Mouse (Mus musculus) kidney, postnatal 0 days (tissue): Measurements from ENCODE around the gene Cstf1. TPM values are rescaled to one million over a fixed set of nuclear protein-coding genes. Genes with fewer than 3 reads are reported as not detected.

Experiments used
- ATAC-seq: fragments of 200-750 bp; cut with Nextera tagmentation; replicated peaks from 2 replicates; pipeline ENCODE4 v1.8.0; 2017; ENCODE audit warnings: low read depth, moderate number of reproducible peaks, moderate TSS enrichment, moderate library complexity; ENCODE audit not compliant: low FRiP score
- DNase-seq: peaks from one replicate; pipeline ENCODE4 v3.0.0-alpha.2; 2016; ENCODE audit warnings: low spot score
- H3K27ac ChIP-seq: fragments of 300-500 bp; sonication (generic); 2 replicates; pipeline ENCODE4 v1.5.1; 2014; ENCODE audit warnings: mild to moderate bottlenecking
- H3K27me3 ChIP-seq: fragments of 300-500 bp; sonication (generic); 2 replicates; pipeline ENCODE4 v1.6.1; 2014; ENCODE audit warnings: low read length, mixed read lengths; ENCODE audit not compliant: insufficient read depth
- H3K36me3 ChIP-seq: fragments of 300-500 bp; sonication (generic); 2 replicates; pipeline ENCODE4 v1.6.1; 2014; ENCODE audit warnings: low read length, mixed read lengths; ENCODE audit not compliant: insufficient read depth
- H3K4me1 ChIP-seq: fragments of 300-500 bp; sonication (generic); replicated peaks from 2 replicates; pipeline ENCODE4 v1.6.1; 2014; ENCODE audit warnings: antibody characterized with exemption, low read length, mixed read lengths; ENCODE audit not compliant: insufficient read depth
- H3K4me2 ChIP-seq: fragments of 300-500 bp; sonication (generic); 2 replicates; pipeline ENCODE4 v1.6.1; 2014; ENCODE audit warnings: mild to moderate bottlenecking, low read length, moderate library complexity, mixed read lengths
- H3K4me3 ChIP-seq: fragments of 300-500 bp; sonication (generic); replicated peaks from 2 replicates; pipeline ENCODE4 v1.5.1; 2014; ENCODE audit warnings: low read depth, low read length
- H3K9ac ChIP-seq: fragments of 300-500 bp; sonication (generic); 2 replicates; pipeline ENCODE4 v1.6.1; 2014; ENCODE audit warnings: low read depth, low read length
- H3K9me3 ChIP-seq: fragments of 300-500 bp; sonication (generic); replicated peaks from 2 replicates; pipeline ENCODE4 v1.6.1; 2016; ENCODE audit warnings: low read length, inconsistent platforms, mixed read lengths
- CTCF ChIP-seq: IDR thresholded peaks from 2 replicates; pipeline ENCODE4 v1.5.1; 2016; ENCODE audit warnings: antibody characterized with exemption, low read depth, mild to moderate bottlenecking, moderate library complexity
- WGBS: fragments of 180-500 bp; shearing (Covaris S2); extraction: QIAGEN DNeasy Blood & Tissue Kit; methylation state at CpG from one replicate; pipeline ENCODE4 v1.1.7; 2014; 5-methylcytosine and 5-hydroxymethylcytosine counted together
- polyA plus RNA-seq: library from polyadenylated mRNA; unstranded; fragments of >200 nt; fragmentation: Nextera tagmentation; extraction: Ambion mirVana; gene quantifications from 2 replicates; pipeline ENCODE4 v1.2.1, GENCODE M21; 2015

The Cstf1 gene
- polyA plus RNA-seq, 1 experiment from 2014 or later: 32.4 TPM

- Histone ChIP-seq H3K4me1 (peaks cover 7% of the 10 kb centered on the region), H3K9me3 (no peaks in the 10 kb centered on the region), H3K4me2 (no peak overlapping the region), H3K4me3 (no peak overlapping the region), H3K9ac (no peak overlapping the region), H3K27me3 (no peaks in the 10 kb centered on the region), H3K27ac (no peak overlapping the region), H3K36me3 (no peaks in the 10 kb centered on the region)
- ATAC-seq: no peak
- DNase-seq: no peak
- TF ChIP-seq CTCF: no peak
- 74% methylated on average over 11 of the region's 11 CpGs for WGBS
These were observed 40.6 kb downstream of the Cstf1 start for GRCm38 (mm10) chr2:172411091-172411490.

GRCm38 (mm10) chr2:172412454-172412853, 42.0 kb downstream of the Cstf1 start:
- Histone ChIP-seq H3K36me3 (no peaks in the 10 kb centered on the region), H3K27ac (0 out of 2 replicates have a peak overlapping the region, but pooled peaks have one; percentile 27), H3K9ac (no peak overlapping the region), H3K4me2 (peak overlapping the region; percentile 41), H3K9me3 (no peaks in the 10 kb centered on the region), H3K4me1 (peaks cover 7% of the 10 kb centered on the region), H3K4me3 (0 out of 2 replicates have a peak overlapping the region, but pooled peaks have one; percentile 5), H3K27me3 (no peaks in the 10 kb centered on the region)
- TF ChIP-seq CTCF: no peak
- peak; percentile 65 for ATAC-seq
- 4% methylated on average over 9 of the region's 9 CpGs for WGBS
- peak; percentile 74 for DNase-seq

GRCm38 (mm10) chr2:172413273-172413672, 42.8 kb downstream of the Cstf1 start:
- H3K4me3 ChIP-seq: no peak overlapping the region
- H3K4me2 ChIP-seq: no peak overlapping the region
- no peak for TF ChIP-seq CTCF
- 12% methylated on average over 4 of the region's 4 CpGs for whole genome bisulfite sequencing
- H3K27me3 ChIP-seq: no peaks in the 10 kb centered on the region
- no peaks in the 10 kb centered on the region for H3K36me3 ChIP-seq
- ATAC-seq: peak; percentile 40
- H3K4me1 ChIP-seq: peaks cover 7% of the 10 kb centered on the region
- peak overlapping the region; percentile 55; the same call in 1 of the 2 replicates for H3K27ac ChIP-seq
- H3K9me3 ChIP-seq: no peaks in the 10 kb centered on the region
- H3K9ac ChIP-seq: no peak overlapping the region
- peak; percentile 88 for DNase-seq

- ATAC-seq (no peak), DNase-seq (no peak)
- no peaks in the 10 kb centered on the region for H3K36me3 ChIP-seq
- no peak for TF ChIP-seq CTCF
- H3K9me3 ChIP-seq: no peaks in the 10 kb centered on the region
- H3K27me3 ChIP-seq: no peaks in the 10 kb centered on the region
- H3K4me3 ChIP-seq: no peak overlapping the region
- 61% methylated on average over 5 of the region's 5 CpGs for WGBS
- H3K4me1 ChIP-seq: peaks cover 7% of the 10 kb centered on the region
- no peak overlapping the region for H3K9ac ChIP-seq
- H3K27ac ChIP-seq: peak overlapping the region; percentile 55; the same call in 1 of the 2 replicates
- no peak overlapping the region for H3K4me2 ChIP-seq
These were observed 43.4 kb downstream of the Cstf1 start for GRCm38 (mm10) chr2:172413894-172414293.

GRCm38 (mm10) chr2:172416218-172416617, 45.7 kb downstream of the Cstf1 start:
- H3K4me2 ChIP-seq: no peak overlapping the region
- TF ChIP-seq CTCF: no peak
- H3K4me1 ChIP-seq: peaks cover 7% of the 10 kb centered on the region
- no peak overlapping the region for H3K9ac ChIP-seq
- DNase-seq (no peak), ATAC-seq (no peak)
- H3K9me3 ChIP-seq: no peaks in the 10 kb centered on the region
- no peaks in the 10 kb centered on the region for H3K27me3 ChIP-seq
- no peak overlapping the region for H3K27ac ChIP-seq
- H3K4me3 ChIP-seq: no peak overlapping the region
- 72% methylated on average over 12 of the region's 12 CpGs for WGBS
- no peaks in the 10 kb centered on the region for H3K36me3 ChIP-seq

GRCm38 (mm10) chr2:172416876-172417275, 46.4 kb downstream of the Cstf1 start:
- Histone ChIP-seq H3K4me2 (no peak overlapping the region), H3K27ac (no peak overlapping the region), H3K36me3 (no peaks in the 10 kb centered on the region), H3K9me3 (no peaks in the 10 kb centered on the region), H3K9ac (no peak overlapping the region), H3K4me1 (peaks cover 7% of the 10 kb centered on the region), H3K4me3 (no peak overlapping the region), H3K27me3 (no peaks in the 10 kb centered on the region)
- ATAC-seq (no peak), DNase-seq (no peak)
- no peak for TF ChIP-seq CTCF
- 76% methylated on average over 5 of the region's 5 CpGs for whole genome bisulfite sequencing

GRCm38 (mm10) chr2:172418208-172418607, 47.7 kb downstream of the Cstf1 start:
- H3K36me3 ChIP-seq: no peaks in the 10 kb centered on the region
- no peak for ATAC-seq
- 86% methylated on average over 5 of the region's 5 CpGs for WGBS
- no peak overlapping the region for H3K27ac ChIP-seq
- no peak for DNase-seq
- H3K4me3 ChIP-seq: no peak overlapping the region
- H3K9me3 ChIP-seq: no peaks in the 10 kb centered on the region
- H3K4me2 ChIP-seq: no peak overlapping the region
- TF ChIP-seq CTCF: no peak
- H3K27me3 ChIP-seq: no peaks in the 10 kb centered on the region
- peaks cover 2% of the 10 kb centered on the region for H3K4me1 ChIP-seq
- no peak overlapping the region for H3K9ac ChIP-seq
